Mouse (Mus musculus) gastrocnemius, postnatal 4 days (tissue): ENCODE measurements around the gene Ciao2a. TPM values are rescaled to one million over a fixed set of nuclear protein-coding genes. Genes with fewer than 3 reads are reported as not detected.

Source experiments
- DNase-seq, 2 experiments: peaks; one replicate each; pipeline ENCODE4 v3.0.0; 2021 to 2022; ENCODE audit warnings: low spot score in 2 of 2, mixed read lengths in 2 of 2
- total RNA-seq, 2 experiments: library from RNA; stranded (reverse); gene quantifications; 2 replicates each; pipeline ENCODE4 v1.2.3; 2021

Gene Ciao2a
- total RNA-seq, 2 experiments from 2014 or later, result 50.4 to 57.5 TPM

DNA sequence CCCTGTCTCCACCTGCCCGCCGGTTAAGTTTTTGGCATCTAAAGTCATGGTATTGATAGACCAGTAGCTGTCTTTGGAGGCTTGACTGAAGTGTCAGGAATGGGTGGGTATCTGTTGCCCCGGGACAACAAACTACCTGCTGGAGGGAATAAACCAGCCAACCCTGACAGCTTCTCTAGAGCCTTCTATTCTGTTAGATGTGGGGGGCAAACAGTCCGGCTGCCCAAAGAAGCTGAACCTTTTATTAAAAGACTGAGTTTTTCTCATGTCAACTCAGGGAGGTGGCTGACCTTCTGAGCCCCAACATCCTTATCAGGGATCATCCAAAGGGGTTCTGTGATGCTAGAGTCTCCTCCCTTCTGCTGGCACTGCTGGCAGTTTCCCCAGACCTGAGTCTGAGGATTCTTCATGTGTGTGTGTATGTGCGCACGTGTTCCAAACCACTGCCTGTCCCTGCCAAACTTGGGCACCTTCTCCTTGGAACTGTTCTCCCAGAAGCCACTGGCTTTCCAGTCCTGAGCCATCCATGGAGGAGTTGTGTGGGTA, 32.5 kb downstream of the Ciao2a start:
- no peak for DNase-seq

DNA sequence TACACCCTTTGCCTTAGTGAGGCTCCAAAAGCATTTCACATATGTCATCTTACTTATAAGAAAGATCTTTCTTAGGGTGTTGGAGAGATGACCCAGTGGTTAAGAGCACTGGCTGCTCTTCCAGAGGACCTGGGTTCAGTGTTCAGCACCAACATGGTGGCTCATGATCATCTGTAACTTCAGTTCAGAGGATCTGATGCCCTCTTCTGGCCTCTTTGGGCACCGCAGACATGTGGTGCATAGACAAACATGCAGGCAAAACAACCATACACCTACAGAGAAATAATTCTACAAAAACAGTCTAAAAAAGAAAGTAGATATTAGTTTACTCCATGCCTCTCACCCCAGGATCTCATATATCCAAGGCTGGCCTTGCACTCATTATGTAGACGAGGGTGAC, 33.7 kb downstream of the Ciao2a start:
- no peak for DNase-seq

DNA sequence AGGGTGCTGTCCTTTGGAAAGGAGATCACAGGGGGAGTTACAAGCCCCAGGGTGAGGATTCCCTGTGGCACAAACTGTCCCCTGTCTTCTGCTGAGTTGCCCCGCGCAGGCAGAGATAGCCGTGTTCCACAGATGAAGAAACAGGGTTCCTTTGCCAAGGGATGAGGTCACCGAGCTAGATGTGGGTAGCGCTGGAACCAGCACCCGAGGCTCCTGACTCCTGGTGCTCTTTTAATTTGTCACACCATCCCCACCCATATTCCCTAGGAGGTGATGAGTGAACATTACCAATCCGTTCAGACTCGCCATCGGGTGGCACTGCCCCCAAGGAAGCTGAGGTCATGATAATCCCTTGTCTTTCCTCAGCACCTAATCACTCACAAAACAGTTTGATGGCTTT, 36.6 kb downstream of the Ciao2a start:
- DNase-seq, result no peak

DNA sequence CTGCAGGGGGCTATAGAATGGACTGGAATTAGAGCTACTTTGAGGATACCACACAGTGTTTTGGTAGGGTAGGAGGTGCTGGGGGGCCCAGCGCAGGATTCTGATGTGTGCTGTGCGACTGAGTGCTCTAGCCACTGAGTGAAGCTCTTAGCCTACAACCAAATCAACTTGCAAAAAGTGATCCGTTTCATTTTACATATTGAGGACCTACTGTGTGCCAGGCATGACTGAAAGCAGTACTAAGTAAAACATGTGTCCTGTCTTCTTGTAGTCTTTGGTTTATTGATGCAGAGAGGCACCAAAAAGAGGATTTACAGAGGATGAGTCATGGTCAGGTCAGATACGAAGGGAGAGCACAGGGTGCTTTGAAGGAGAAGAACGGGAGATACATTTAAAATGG, 40.8 kb downstream of the Ciao2a start:
- DNase-seq, result no peak

DNA sequence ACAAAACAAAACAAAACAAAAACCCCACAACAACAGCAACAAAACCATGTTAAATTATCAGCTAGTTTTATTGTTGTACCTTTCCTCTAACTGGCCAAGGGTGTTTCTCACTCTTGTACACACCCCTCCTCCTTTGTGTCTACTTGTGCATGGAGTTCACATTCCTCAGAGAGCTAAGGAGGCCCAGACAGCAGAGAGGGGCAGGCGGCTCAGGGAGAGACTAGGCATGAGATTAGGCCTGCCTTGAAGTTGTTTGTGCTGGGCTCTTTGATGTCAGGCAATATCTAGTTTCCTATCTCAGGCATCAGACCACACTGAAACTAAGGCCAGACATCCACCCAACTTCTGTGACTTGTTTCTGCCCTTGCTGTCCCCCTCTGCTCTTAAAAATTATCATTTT, 41.8 kb downstream of the Ciao2a start:
- no peak for DNase-seq

DNA sequence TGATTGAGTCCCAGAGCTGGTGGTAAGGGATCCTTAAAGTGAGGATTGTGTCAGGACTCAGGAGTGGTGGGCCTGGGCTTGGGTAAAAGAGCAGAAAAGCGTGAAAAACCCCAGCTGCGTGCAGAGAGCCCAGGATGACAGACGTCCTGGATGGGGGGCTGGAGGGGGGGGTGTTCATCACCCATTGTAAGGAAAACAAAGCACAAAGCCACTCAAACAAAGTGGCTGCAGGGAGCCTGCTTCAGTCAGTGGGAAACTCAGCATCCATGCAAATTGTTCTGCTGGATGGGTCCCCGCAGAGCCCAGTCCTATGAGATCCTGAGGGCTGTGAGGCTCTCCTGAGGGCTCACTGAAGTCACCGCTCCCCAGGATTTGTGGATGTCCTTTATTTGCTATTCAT, 44.1 kb downstream of the Ciao2a start:
- no peak for DNase-seq

DNA sequence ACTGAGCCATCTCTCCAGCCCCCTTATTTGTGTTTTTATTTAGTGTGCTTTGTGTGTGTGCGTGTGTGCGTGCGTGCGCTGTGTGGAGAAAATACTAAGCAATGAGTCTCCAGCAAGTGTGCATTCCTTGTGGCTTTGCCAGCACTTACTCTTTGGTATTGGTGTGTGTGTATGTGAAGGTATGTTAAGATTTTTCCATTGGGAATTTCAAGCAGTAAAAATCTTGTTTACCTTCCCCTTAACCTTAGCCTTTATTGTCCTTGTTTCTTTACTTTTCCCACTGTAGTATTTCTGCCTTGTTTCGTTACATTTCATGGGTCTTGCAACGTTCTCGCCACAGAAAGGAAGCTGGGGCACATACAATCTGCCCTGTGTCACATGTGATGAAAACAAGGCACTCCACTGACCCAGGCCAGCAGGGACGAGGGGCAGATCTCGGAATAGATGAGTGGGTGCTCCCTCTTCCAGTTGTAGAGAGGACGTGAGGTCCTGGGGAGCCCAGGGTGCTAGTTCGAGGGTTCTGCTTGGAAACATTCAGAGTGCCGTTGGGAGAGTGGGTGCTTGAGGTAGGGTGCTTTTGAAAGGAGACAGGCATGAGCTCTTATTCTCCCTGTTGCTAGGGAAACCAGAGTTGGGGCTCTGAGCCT, 45.0 kb downstream of the Ciao2a start:
- no peak for DNase-seq

DNA sequence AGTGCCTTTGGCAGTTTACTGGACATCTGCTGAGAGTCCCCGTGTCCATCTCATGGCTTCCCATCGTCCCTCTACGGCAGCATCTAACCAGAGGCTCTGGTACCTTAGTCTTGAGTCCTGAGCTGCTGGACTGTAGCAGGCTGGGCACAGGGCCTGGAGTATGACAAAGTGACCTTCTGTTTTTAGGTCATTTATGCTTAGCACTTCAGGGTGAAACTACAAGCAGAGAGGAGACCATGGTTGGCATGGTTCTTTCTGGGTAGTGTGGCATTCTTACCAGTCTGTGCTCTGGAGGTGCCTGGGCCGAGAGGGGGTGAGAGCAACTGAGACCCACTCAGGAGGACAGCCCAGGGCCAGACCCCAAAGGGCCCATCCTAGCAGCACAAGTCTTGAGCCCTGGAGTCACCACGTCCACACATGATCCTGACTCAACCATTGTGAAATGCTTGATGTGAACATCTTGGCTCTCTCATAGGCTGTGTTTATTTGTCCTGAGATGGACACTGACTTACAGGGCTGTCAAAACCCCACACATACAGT, 47.0 kb downstream of the Ciao2a start:
- no peak for DNase-seq

DNA sequence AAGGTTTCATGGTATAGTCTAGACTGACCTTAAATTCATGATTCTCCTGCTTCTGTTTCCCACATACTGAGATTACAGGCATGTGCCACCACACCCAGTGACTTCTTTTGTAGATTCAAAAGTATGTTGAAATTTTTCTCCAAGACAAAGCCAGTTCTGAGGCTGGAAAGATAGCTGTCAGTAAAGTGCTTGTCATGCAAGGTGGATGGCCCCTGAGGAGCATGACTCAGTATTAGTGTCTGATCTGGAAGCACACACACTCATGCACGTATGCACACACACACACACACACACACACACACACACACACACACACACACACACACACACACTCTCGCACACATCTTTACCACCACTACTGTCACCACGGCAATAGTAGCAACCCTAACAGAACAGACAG, 48.6 kb downstream of the Ciao2a start:
- no peak for DNase-seq

DNA sequence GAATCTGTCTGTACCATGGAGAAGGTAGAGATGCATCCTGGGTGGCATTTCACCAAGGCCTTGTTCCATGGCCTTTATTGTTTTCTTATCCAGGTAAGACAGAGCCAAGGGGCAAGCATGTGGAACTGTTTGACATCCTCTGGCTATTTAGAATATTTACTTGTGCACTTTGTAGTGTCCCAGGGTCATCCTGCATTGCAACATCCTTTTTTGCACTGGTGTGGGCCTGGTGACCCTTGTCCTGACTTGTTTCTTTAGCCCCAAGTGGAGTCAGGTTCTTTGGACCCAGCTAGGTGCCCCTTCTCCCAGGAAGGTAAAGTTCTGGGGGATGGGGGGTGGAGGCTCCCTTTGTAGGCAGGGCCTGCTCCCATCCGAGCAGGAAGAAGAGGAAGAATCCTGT, 51.6 kb downstream of the Ciao2a start:
- DNase-seq, result no peak

DNA sequence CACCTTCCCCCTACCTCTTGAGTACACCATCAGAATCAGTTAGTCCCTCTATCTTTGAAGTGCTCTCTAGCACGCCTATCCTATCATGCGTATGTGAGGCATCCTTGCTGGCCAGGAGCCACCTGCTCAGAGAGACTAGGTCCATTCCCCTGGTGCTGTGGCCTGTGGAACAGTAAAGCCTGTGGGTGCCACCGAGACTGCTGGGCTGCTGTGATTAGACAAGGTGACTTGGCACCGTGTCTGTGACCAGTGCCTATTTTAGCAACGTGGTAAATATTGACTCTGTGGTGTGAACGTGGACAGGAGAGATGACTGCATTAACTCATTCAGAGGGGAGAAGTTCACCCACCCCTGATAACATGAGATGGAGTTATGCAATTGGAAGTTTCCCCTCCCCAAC, 53.4 kb downstream of the Ciao2a start:
- DNase-seq, result no peak

DNA sequence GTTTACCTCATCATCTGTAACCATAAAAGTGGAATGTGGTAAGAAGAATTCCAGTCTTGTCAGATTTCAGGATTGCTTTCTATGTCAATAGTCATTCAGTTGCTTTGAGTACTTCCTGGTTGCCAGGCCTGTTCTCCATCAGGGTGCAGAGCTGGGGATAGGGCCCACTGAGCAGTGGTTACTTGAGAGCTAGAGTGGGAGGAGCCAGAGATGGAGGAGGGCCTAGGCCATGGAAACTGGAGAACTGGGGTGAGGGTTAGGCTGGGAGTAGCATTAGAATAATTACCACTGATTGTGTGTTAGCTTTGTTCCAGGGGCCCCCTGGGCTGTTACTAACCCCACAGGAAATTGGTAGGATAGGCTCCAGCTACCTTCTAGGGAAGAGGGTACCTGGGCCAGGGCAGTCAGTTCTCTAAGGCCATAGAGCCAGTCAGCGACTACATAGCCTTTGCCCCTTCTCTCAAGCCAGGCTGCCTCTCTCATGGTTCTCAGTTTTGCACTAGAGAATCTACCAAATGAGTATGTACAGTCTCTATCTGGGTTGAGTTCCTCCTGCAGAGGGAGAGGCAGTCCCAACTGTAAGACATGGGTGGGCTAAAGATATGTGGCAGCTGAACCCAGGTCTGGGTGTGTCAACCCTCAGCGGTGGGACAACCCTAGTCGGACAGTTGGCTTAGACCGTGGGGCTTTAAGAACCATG, 54.9 kb downstream of the Ciao2a start:
- DNase-seq, result no peak

DNA sequence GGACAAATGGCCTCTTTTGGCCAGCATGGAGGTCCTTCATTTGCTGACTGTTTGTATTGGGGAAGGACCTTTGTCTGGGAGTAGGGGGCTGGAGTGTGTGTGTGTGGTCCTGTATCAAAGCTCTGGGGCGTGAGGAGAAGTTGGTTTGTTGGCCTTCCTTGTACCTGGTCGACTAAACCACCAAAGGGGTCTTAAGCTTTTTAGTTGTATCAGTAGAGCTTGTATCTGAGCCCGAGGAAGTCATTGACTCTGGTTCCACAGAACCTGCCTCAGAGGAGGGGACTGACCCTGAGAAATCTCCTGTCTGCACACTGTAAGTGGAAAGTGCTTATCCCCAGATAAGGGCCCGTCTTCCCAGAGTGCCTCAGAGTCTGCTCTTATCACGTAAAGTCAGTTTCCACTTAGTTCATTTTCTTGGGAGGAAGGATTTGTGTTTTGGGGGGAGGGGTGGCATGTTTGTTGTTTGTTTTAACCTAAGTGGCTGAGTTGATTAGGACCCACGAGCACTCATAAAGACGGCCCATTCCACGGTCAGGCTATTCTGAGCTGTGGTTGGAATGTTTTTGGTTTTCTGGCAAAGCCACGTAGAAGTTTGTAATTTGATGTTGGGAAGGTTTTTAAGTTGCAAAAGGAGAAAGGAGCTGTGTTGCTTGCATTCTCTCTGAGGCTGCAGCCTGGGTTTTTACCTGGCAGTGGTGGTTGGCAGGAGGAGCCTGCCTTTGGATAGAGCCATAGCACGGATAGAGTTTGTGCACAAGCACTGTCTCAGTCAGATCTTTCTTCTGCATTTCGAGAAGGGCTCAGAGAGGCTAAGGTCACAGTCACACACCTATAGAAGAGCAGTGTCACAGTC, 55.6 kb downstream of the Ciao2a start:
- no peak for DNase-seq

DNA sequence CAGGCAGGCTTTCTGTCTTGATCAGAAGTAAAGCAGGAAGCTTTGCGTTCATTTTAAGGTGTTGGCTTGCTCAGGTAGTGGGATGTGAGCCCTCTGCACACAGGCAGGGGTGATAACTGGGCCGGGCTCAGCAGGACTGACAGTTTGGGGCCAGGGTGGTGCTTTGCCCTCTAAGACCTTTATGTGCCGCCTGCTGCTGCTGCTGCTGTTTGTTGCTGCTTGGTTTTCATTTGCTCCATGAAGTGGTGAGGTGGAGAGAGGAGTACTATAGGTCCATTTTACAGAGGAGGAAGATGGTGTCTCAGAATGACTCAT, 56.2 kb downstream of the Ciao2a start:
- DNase-seq, result no peak

DNA sequence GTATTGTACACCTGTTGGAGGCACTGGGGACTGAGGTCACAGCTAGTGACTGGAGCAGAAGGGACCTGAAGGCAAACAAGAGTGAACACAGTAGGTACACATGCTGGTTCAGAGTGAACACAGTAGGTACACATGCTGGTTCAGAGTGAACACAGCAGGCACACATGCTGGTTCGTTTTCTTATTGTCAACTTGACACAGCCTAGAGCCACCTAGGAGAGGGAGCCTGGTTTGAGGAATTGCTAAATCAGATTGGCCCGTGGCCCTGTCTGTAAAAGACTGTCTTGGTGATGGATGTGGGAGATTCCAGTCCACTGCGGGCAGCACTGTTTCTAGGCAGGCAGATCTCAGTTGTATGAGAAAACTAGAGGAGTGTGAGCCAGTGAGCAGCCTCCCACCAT, 56.6 kb downstream of the Ciao2a start:
- no peak for DNase-seq

DNA sequence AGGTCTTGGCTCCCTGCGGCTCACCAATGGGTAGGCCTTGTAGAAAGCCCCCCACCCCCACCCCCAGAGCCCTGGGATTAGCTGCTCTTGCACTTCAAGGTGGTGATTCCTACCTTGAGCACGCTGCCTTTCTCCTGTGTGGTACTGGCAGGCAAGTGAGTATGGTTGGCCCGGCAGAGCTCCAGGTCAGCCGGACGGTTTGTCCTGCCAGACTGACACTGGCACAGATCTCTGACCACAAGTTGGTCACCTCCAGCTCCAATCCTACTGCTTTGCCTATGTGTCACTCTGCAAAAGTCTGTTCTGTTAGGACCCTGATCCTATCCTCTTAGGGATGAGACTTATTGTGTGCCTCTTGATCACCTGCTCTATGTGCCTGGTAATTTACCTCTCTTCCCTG, 58.2 kb downstream of the Ciao2a start:
- no peak for DNase-seq

DNA sequence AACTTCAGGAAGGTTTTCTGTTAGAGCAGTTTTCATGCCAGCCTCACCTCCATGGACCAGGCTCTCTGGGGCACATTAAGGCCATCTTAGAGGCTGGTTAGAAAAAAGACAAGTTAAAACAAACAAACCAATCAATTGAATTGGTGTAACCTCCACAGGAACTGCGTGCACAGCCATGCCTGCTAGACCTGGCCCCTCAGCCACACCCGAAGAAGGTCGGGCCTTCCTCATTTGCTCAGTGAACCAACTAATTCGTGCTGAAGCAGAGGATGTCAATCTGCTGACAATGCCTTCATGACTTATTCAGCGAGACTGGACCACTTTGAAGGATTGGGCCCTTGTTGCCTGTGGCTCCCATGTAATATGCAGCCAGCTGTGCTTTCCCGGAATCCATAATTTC, 60.0 kb downstream of the Ciao2a start:
- no peak for DNase-seq

Other genes with a start within 250 kb of the Ciao2a start
- 10 to 100 TPM; 28.6 to 29.1 TPM for gene Pclaf, start 236.4 kb upstream of the Ciao2a start, total RNA-seq
- gene Trip4, start 217.8 kb upstream of the Ciao2a start, total RNA-seq, result 10 to 100 TPM; 23.9 to 24.4 TPM
- 10 to 100 TPM; 15.3 to 16.5 TPM for gene Csnk1g1, start 217.7 kb upstream of the Ciao2a start, total RNA-seq
- 100 to 1,000 TPM; 355 to 362 TPM for gene Ppib, start 66.4 kb upstream of the Ciao2a start, total RNA-seq
- gene Snx22, start 56.9 kb upstream of the Ciao2a start, total RNA-seq, result under 1 TPM; 0.52 to 0.83 TPM
- gene Snx1, start within 50 bp of the Ciao2a start, total RNA-seq, result 10 to 100 TPM; 71.9 to 77.6 TPM
- gene Dapk2, start 31.6 kb downstream of the Ciao2a start, total RNA-seq, result 10 to 100 TPM; 10.2 to 12.3 TPM
- 10 to 100 TPM; 35.7 to 38.7 TPM for gene Herc1, start 223.8 kb downstream of the Ciao2a start, total RNA-seq